Mouse (Mus musculus) olfactory bulb, adult 2 months (tissue): Measurements from ENCODE around the gene Zfp764.

Experiments used
- CTCF ChIP-seq: fragments of 200-500 bp; IDR thresholded peaks from 2 replicates; pipeline ENCODE4 v1.5.1; 2012; ENCODE audit warnings: low read depth, mild to moderate bottlenecking, low read length, moderate library complexity; ENCODE audit not compliant: insufficient read depth
- POLR2A ChIP-seq: fragments of 200-500 bp; IDR thresholded peaks from 2 replicates; pipeline ENCODE4 v1.6.1; 2012; ENCODE audit warnings: mild to moderate bottlenecking, low read depth, low read length, moderate library complexity; ENCODE audit not compliant: insufficient read depth

GRCm38 (mm10) chr7:127355796-127356195, 50.8 kb downstream of the Zfp764 start:
- TF ChIP-seq POLR2A (no peak), CTCF (no peak)
